Mouse (Mus musculus): ENCODE data around the gene Slc34a2. TPM values are rescaled to one million over a fixed set of nuclear protein-coding genes. Genes with fewer than 3 reads are reported as not detected.

Gene Slc34a2
- polyA plus RNA-seq (2015; fragmentation: Nextera tagmentation; extraction: Ambion mirVana), result 0.43 and 0.57 TPM in 2 replicates

- Histone ChIP-seq H3K4me1 (no peaks in the 10 kb centered on the region), H3K9ac (no peak within 1 kb of the TSS), H3K4me2 (no peak within 1 kb of the TSS), H3K27me3 (no peaks in the 10 kb centered on the region), H3K36me3 (no peaks in the 10 kb centered on the region), H3K4me3 (replicated peaks) (no peak within 1 kb of the TSS), H3K27ac (no peak within 1 kb of the TSS), H3K9me3 (replicated peaks) (no peaks in the 10 kb centered on the region)
- WGBS, result 91% methylated on average over 3 of the region's 3 CpGs
- ATAC-seq (replicated peaks; ENCODE audit: low FRiP score), result no peak
Observed at GRCm38 (mm10) chr5:53037781-53038180, at the start of gene Slc34a2. Gene Slc34a2, plus strand, starts transcription at chr5:53038081.

DNA sequence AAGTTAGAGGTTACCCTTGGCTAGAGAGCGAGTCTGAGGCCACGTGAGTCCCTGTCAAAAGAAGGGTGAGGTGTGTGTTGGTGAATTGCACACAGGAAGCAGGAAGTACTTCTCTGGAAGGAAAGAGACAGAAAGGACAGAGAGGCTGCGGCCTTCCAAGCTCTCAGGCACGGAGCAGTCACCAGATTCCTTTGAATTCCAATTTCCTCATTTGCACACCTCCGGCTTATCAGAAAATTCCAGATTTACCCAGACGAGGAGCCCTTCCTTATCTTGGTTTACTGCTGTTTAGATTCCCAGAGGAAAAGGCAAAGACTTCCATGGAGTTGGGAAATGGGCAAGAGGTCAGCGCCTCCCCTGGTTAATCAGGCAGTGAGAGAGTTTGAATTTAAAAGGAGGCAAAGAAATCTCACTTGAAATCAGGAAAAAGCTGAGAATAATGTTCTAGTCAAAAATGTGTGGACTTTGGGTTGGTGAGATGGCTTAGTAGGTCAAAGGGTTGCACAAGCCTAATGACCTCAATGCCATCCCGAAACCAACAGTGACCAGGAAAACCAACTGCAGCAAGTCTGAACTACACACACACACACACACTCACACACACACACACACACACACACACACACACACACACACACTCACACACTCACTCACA is 47.1 kb upstream of the Slc34a2 start:
- no peak overlapping the region for H3K9ac ChIP-seq
- 59% methylated on average over 8 of the region's 8 CpGs for WGBS
- ATAC-seq (replicated peaks; ENCODE audit: low FRiP score), result no peak
- no peaks in the 10 kb centered on the region for H3K27me3 ChIP-seq
- H3K27ac ChIP-seq, result no peak overlapping the region
- H3K4me3 ChIP-seq (replicated peaks), result no peak overlapping the region
- H3K4me2 ChIP-seq, result no peak overlapping the region
- H3K4me1 ChIP-seq, result 0 out of 2 replicates have a peak, but pooled peaks cover 4% of the 10 kb centered on the region
- no peaks in the 10 kb centered on the region; the same call in 1 of the 2 replicates for H3K9me3 ChIP-seq (replicated peaks)
- no peaks in the 10 kb centered on the region for H3K36me3 ChIP-seq

- WGBS, result 84% methylated on average over 11 of the region's 11 CpGs
- ATAC-seq (replicated peaks; ENCODE audit: low FRiP score), result no peak
- Histone ChIP-seq H3K4me1 (peaks cover 13% of the 10 kb centered on the region), H3K36me3 (no peaks in the 10 kb centered on the region), H3K4me2 (no peak overlapping the region), H3K9ac (no peak overlapping the region), H3K9me3 (replicated peaks) (no peaks in the 10 kb centered on the region; the same call in 1 of the 2 replicates), H3K27me3 (no peaks in the 10 kb centered on the region), H3K4me3 (replicated peaks) (no peak overlapping the region), H3K27ac (no peak overlapping the region)
Observed at GRCm38 (mm10) chr5:52992210-52992897, 45.5 kb upstream of the Slc34a2 start.

DNA sequence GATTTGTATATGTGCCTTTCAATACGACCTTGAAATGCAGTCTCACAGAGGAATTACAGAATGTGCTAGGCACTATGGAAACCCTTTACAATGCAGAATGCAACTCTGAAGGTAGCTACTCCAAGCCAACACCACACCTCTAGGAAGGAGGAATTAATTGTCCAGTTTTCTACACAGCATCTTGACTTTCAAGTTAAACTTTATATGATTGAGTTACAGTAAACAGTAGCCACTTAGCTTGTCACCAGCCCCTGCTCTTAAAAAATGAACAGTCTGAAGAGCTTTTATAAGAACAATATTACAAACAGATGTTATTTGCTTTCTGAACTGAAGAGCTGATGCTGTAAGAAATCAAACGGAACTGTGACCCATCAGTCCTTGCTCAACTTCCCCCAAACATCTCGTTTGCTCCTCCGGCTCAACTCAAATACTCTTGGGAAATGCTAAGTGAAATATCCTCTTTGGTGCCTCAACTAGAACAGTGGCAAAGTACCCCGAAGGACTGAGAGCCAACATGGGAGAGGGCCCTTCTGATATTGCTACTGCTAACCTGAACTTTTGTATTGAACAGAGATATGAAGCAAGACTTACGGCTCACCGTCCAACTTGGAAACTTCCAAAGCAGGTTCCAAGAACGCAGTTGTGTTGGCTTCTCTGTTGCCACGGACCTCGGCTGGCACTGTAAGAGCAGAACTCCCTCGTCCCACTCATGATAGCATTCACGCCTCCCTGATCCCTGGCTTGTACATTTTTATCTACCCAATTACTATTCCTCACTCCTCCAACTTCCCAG is 44.2 kb upstream of the Slc34a2 start:
- H3K36me3 ChIP-seq, result no peaks in the 10 kb centered on the region
- ATAC-seq (replicated peaks; ENCODE audit: low FRiP score), result no peak

GRCm38 (mm10) chr5:52995461-52995860 is 42.4 kb upstream of the Slc34a2 start:
- Histone ChIP-seq H3K4me2 (no peak overlapping the region), H3K36me3 (no peaks in the 10 kb centered on the region), H3K4me1 (peaks cover 23% of the 10 kb centered on the region), H3K27me3 (no peaks in the 10 kb centered on the region), H3K9me3 (replicated peaks) (no peaks in the 10 kb centered on the region), H3K9ac (no peak overlapping the region), H3K4me3 (replicated peaks) (no peak overlapping the region), H3K27ac (no peak overlapping the region)
- 86% methylated on average over 4 of the region's 4 CpGs for WGBS
- no peak for ATAC-seq (replicated peaks; ENCODE audit: low FRiP score)

More for the DNA sequence above, 44.2 kb upstream of the Slc34a2 start:
- Histone ChIP-seq H3K27me3 (no peaks in the 10 kb centered on the region), H3K4me3 (replicated peaks) (no peak overlapping the region), H3K27ac (no peak overlapping the region), H3K4me1 (peaks cover 16% of the 10 kb centered on the region), H3K9ac (no peak overlapping the region), H3K9me3 (replicated peaks) (no peaks in the 10 kb centered on the region), H3K4me2 (no peak overlapping the region)
- WGBS, result 86% methylated on average over 12 of the region's 12 CpGs

DNA sequence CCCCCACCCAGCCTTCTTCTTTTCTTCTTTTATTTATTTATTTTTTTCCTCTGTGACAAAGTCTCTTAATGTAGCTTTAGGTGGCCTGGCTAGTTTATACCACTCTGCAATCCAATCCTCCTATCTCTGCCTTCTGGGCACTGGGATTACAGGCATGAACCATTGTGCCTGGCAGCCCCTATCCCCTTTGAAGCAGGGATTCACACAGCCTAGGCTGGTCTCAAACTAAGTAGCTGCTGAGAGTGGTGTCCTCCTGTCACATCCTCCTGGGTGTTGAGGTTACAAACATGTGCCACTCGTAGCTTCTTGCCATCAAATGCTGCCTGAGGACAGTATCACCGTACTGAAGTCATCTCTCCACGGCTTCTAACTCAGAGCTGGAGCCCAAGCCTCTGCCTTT is 41.7 kb upstream of the Slc34a2 start:
- no peak overlapping the region for H3K27ac ChIP-seq
- WGBS, result 76% methylated on average over 3 of the region's 3 CpGs
- H3K36me3 ChIP-seq, result no peaks in the 10 kb centered on the region
- no peak overlapping the region for H3K4me2 ChIP-seq
- no peaks in the 10 kb centered on the region for H3K9me3 ChIP-seq (replicated peaks)
- no peak overlapping the region for H3K4me3 ChIP-seq (replicated peaks)
- H3K27me3 ChIP-seq, result no peaks in the 10 kb centered on the region
- no peak for ATAC-seq (replicated peaks; ENCODE audit: low FRiP score)
- H3K4me1 ChIP-seq, result peaks cover 21% of the 10 kb centered on the region
- H3K9ac ChIP-seq, result no peak overlapping the region

DNA sequence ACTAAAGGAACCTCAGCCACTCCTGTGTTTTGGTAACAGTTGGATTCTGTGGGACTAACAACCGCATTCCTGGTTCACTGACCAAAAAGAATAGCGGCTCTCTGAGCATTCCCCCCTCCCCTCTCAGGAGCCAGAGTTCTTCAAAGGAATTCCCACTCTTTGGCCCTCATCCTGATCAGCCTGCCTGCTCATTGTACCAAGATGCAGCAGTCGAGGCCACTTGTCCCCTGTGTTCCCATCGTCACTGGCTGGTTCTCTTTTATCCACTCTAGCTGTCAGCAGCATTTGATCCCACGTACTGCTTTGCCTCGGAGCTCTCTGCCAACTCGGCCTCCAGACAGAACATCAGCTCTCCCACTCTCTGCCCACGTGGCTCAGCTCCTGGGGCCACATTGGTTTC is 41.3 kb upstream of the Slc34a2 start:
- Histone ChIP-seq H3K4me1 (peaks cover 21% of the 10 kb centered on the region), H3K9me3 (replicated peaks) (no peaks in the 10 kb centered on the region), H3K36me3 (no peaks in the 10 kb centered on the region), H3K27me3 (no peaks in the 10 kb centered on the region), H3K4me2 (no peak overlapping the region), H3K4me3 (replicated peaks) (no peak overlapping the region), H3K9ac (no peak overlapping the region), H3K27ac (no peak overlapping the region)
- 30% methylated on average over 8 of the region's 8 CpGs for whole genome bisulfite sequencing
- ATAC-seq (replicated peaks; ENCODE audit: low FRiP score), result no peak

GRCm38 (mm10) chr5:52997032-52997431 is 40.8 kb upstream of the Slc34a2 start:
- Histone ChIP-seq H3K36me3 (no peaks in the 10 kb centered on the region), H3K9ac (no peak overlapping the region), H3K4me2 (no peak overlapping the region), H3K27me3 (no peaks in the 10 kb centered on the region), H3K4me1 (peaks cover 21% of the 10 kb centered on the region), H3K27ac (no peak overlapping the region), H3K4me3 (replicated peaks) (no peak overlapping the region), H3K9me3 (replicated peaks) (no peaks in the 10 kb centered on the region)
- 84% methylated on average over 8 of the region's 11 CpGs for WGBS
- ATAC-seq (replicated peaks; ENCODE audit: low FRiP score), result no peak

DNA sequence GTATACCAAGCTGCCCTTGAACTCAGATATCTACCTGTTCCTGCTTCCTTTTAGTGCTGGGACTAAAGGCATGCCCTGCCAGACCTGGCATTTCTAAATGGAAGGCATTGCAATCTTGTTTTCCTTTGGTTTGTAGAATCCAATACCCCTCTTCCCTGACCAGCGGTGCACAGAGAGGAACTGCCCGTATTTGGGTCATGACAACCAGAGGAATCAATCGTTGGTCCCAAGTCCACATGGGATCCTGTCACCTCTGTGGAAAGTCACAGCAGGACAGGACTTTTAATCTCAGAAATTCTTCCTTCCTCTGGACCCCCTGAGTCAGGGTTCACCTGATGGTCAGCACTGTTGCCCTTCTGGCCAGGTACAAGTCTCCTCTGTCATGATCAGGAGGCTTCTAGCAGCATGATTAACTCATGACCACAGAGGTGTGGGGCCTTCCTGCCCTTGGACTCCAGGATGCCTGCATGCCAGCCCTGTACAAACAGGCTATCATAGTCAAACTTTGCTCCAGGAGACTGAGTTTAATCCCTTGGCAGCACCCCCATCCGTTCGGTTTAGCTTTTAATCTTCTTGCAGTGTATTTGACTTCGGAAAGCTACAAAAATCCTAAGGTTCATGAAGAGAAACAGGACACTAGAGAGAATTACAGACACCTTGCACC is 39.7 kb upstream of the Slc34a2 start:
- Histone ChIP-seq H3K4me2 (no peak overlapping the region), H3K4me1 (peaks cover 31% of the 10 kb centered on the region), H3K27me3 (no peaks in the 10 kb centered on the region), H3K9ac (no peak overlapping the region), H3K27ac (no peak overlapping the region), H3K9me3 (replicated peaks) (no peaks in the 10 kb centered on the region), H3K36me3 (no peaks in the 10 kb centered on the region), H3K4me3 (replicated peaks) (no peak overlapping the region)
- WGBS, result 74% methylated on average over 6 of the region's 6 CpGs
- ATAC-seq (replicated peaks; ENCODE audit: low FRiP score), result no peak

GRCm38 (mm10) chr5:53000169-53000872 is 37.6 kb upstream of the Slc34a2 start:
- ATAC-seq (replicated peaks; ENCODE audit: low FRiP score), result no peak
- H3K4me1 ChIP-seq, result peaks cover 31% of the 10 kb centered on the region
- H3K27ac ChIP-seq, result no peak overlapping the region
- H3K9ac ChIP-seq, result no peak overlapping the region
- H3K36me3 ChIP-seq, result no peaks in the 10 kb centered on the region
- no peak overlapping the region for H3K4me3 ChIP-seq (replicated peaks)
- no peaks in the 10 kb centered on the region for H3K27me3 ChIP-seq
- WGBS, result 53% methylated on average over 5 of the region's 5 CpGs
- H3K4me2 ChIP-seq, result no peak overlapping the region
- no peaks in the 10 kb centered on the region for H3K9me3 ChIP-seq (replicated peaks)

DNA sequence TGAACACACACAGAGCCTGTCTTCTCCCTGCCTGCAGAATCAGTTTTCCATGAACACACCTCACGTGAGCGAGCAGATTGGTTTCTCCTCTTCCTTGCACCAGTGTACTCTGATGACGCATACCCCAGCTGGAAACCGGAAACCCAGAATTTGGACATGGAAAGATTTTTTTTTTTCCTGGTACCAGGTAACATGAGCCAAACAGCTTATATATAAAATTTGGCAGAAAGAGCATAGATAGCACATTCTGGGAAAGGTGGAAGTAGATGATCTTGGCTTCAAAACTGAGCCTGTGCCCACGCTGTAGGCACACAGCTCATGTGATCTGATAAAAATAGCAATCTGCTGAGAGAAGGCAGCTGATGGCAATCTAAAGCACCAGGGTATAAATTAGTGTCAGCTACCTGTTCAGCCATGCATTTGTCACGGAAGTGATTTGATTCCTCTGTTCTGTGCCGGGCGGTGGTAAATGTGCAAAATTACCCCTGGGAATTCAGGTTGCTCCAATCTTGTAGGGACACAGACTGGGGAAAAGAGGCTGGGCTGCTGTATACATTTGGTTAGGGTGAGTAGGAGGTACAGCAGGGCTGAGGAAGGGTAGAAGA is 35.2 kb upstream of the Slc34a2 start:
- WGBS, result 40% methylated on average over 8 of the region's 8 CpGs
- Histone ChIP-seq H3K4me2 (no peak overlapping the region), H3K4me3 (replicated peaks) (no peak overlapping the region), H3K9me3 (replicated peaks) (no peaks in the 10 kb centered on the region), H3K27me3 (no peaks in the 10 kb centered on the region), H3K9ac (no peak overlapping the region), H3K36me3 (no peaks in the 10 kb centered on the region), H3K27ac (0 out of 2 replicates have a peak overlapping the region, but pooled peaks have one; percentile 22), H3K4me1 (peaks cover 22% of the 10 kb centered on the region)
- ATAC-seq (replicated peaks; ENCODE audit: low FRiP score), result 0 out of 2 replicates have a peak, but pooled peaks have one; percentile 47
